Mouse (Mus musculus) MEL (cell line): ENCODE results near the gene Sult2b1.

Experiments used
- CTCF ChIP-seq, 3 experiments: IDR thresholded peaks in 2 of 3; conservative IDR thresholded peaks in 1 of 3; 2 replicates each; pipeline ENCODE4 v1.5.1; 2011 to 2012; ENCODE audit warnings: low read length in 3 of 3, low read depth in 2 of 3, mild to moderate bottlenecking in 2 of 3, improper control_type of control experiment in 1 of 3, inconsistent platforms in 1 of 3, mixed read lengths in 1 of 3, moderate library complexity in 1 of 3; ENCODE audit not compliant: control insufficient read depth in 1 of 3, insufficient read depth in 1 of 3, poor library complexity in 1 of 3, severe bottlenecking in 1 of 3
- RCOR1 ChIP-seq: IDR thresholded peaks from 2 replicates; pipeline ENCODE4 v1.6.1; 2012; ENCODE audit warnings: low read depth, mild to moderate bottlenecking, inconsistent platforms, low read length, improper control_type of control experiment

- no peak for TF ChIP-seq CTCF (IDR thresholded peaks at IDR 0.05 in 2 of 3, conservative IDR thresholded peaks at IDR 0.05 in 1 of 3; ENCODE audit: control insufficient read depth in 1 of 3, insufficient read depth in 1 of 3, low read depth in 2 of 3, low read length in 3 of 3, poor library complexity in 1 of 3, severe bottlenecking in 1 of 3)
- no peak for TF ChIP-seq RCOR1
Observed at GRCm38 (mm10) chr7:45701072-45701471, 83.4 kb downstream of the Sult2b1 start.
